Mouse (Mus musculus): ENCODE measurements around the gene Cers1.

GRCm38 (mm10) chr8:70283136-70284077, 32.2 kb upstream of the Cers1 start:
- TF ChIP-seq CTCF (IDR thresholded peaks at IDR 0.05; ENCODE audit: insufficient read depth, low read length): no peak
- no peak for TF ChIP-seq POLR2A (IDR thresholded peaks at IDR 0.05; ENCODE audit: borderline replicate concordance, extremely low read depth, low read depth, low read length)
